Mouse (Mus musculus) hindbrain, embryonic 15.5 days (tissue): ENCODE results near the gene Tfap4. TPM values are rescaled to one million over a fixed set of nuclear protein-coding genes. Genes with fewer than 3 reads are reported as not detected.

ENCODE experiments used
- ATAC-seq: fragments of 200-750 bp; cut with Nextera tagmentation; 2 replicates; pipeline ENCODE4 v1.8.0; 2017; ENCODE audit warnings: low read depth, moderate number of reproducible peaks, moderate TSS enrichment; ENCODE audit not compliant: low FRiP score
- H3K27ac ChIP-seq: fragments of 300-500 bp; sonication (generic); replicated peaks from 2 replicates; pipeline ENCODE4 v1.5.1; 2015; ENCODE audit warnings: mild to moderate bottlenecking, inconsistent platforms
- H3K27me3 ChIP-seq: fragments of 300-500 bp; sonication (generic); 2 replicates; pipeline ENCODE4 v1.6.1; 2015; ENCODE audit warnings: control low read depth, inconsistent platforms
- H3K36me3 ChIP-seq: fragments of 300-500 bp; sonication (generic); 2 replicates; pipeline ENCODE4 v1.6.1; 2015; ENCODE audit warnings: control low read depth, inconsistent platforms
- H3K4me1 ChIP-seq: fragments of 300-500 bp; sonication (generic); replicated peaks from 2 replicates; pipeline ENCODE4 v1.6.1; 2015; ENCODE audit warnings: control low read depth, inconsistent platforms
- H3K4me2 ChIP-seq: fragments of 300-500 bp; sonication (generic); 2 replicates; pipeline ENCODE4 v1.6.1; 2015; ENCODE audit warnings: moderate library complexity, mild to moderate bottlenecking, inconsistent platforms
- H3K4me3 ChIP-seq: fragments of 300-500 bp; sonication (generic); 2 replicates; pipeline ENCODE4 v1.5.1; 2015; ENCODE audit warnings: mild to moderate bottlenecking, inconsistent platforms
- H3K9ac ChIP-seq: fragments of 300-500 bp; sonication (generic); 2 replicates; pipeline ENCODE4 v1.6.1; 2015; ENCODE audit warnings: inconsistent platforms
- H3K9me3 ChIP-seq: fragments of 300-500 bp; sonication (generic); 2 replicates; pipeline ENCODE4 v1.6.1; 2016; ENCODE audit warnings: control low read depth, inconsistent platforms
- WGBS: fragments of 180-500 bp; shearing (Covaris S2); methylation state at CpG from one replicate; pipeline ENCODE4 v1.1.7; 2015; 5-methylcytosine and 5-hydroxymethylcytosine counted together
- polyA plus RNA-seq: library from polyadenylated mRNA; unstranded; fragments of >200 nt; fragmentation: Nextera tagmentation; extraction: Ambion mirVana; gene quantifications from 2 replicates; pipeline ENCODE4 v1.2.1, GENCODE M21; 2015

Tfap4 gene
- polyA plus RNA-seq, 1 experiment from 2014 or later: 8.2 TPM

DNA sequence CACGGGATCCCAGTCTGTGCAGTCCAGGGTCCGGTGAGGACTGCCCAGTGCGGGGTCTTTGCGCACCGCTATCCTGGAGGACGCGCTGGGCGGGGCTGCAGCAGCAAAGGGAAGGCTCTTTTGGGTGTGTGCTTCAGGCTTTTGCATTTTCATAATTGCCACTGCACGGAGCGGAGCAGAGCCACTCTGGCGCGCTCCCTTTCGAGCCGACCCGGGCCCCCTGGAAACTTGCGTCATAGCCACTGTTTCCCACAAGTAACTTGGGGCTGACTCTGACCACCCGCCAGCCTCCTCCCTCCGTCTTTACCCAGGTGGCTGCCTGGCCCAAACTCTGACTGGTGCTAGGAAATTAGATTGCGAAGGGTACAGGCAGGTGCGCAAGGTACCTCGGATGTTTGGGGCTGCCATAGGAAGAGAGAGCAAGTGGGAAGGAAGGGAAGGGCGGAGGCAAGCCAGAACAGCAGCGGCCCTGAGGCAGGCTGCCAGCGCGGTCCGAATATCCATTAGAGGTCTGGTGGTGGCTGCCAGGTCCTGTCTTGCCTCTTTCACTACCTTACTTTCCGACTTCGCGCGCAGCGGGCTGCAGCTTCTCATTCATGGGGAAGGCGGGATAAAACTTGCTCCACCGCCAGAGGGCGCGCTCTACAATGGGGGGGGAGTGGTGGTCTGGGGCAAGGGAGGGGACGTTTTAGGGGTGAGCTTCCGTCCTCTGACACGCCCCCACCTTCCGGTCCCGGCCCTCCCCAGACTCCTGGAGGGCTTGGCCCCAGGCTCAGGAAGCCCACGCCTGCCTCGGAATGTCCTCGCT lies 695 bp upstream of the Tfap4 start:
- peak overlapping the region; percentile 85 for H3K4me2 ChIP-seq
- peak overlapping the region; percentile 58 for H3K4me3 ChIP-seq
- no peaks in the 10 kb centered on the region for H3K27me3 ChIP-seq
- peaks cover 25% of the 10 kb centered on the region for H3K4me1 ChIP-seq
- no peaks in the 10 kb centered on the region for H3K9me3 ChIP-seq
- peak; percentile 27 for ATAC-seq
- peak overlapping the region; percentile 90 for H3K27ac ChIP-seq
- under 1% methylated on average over 42 of the region's 43 CpGs for WGBS
- no peaks in the 10 kb centered on the region for H3K36me3 ChIP-seq
- H3K9ac ChIP-seq: peak overlapping the region; percentile 62

DNA sequence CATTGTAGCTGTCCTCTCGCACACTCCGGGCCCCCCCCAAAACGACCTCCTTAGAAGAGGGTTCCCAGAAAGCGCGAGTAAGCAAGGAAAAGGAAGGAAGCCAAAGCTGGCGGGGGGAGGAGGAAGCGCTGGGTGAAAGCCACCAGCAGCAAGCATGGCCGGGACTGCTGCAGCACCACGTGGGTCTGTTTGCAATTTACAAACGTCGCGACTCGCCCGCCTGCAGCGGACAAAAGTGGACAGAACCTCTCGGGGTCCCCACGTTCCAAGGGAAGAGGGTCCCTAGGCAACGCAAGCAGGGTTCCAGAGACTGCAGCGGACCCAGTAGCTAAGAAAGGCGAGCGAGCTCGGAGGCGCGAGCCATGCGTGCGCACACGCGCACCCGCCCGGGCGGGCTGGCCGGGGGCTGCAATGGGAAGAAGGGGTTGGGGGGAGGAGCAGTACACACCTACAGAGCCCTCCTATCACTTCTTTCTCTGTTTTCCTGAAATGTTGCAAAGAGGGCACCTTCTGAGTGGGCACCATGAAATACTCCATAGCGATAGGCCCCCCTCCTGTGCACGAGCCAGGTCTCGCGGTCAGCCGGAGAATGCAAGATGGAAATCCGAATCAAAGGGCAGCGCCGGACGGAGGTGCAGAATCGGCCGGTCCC lies 548 bp downstream of the Tfap4 start:
- Histone ChIP-seq H3K9ac (peak overlapping the region; percentile 62), H3K4me3 (peak overlapping the region; percentile 58), H3K27me3 (no peaks in the 10 kb centered on the region), H3K9me3 (no peaks in the 10 kb centered on the region), H3K36me3 (no peaks in the 10 kb centered on the region), H3K4me2 (peak overlapping the region; percentile 85), H3K4me1 (peaks cover 25% of the 10 kb centered on the region), H3K27ac (peak overlapping the region; percentile 90)
- WGBS: under 1% methylated on average over 41 of the region's 43 CpGs
- ATAC-seq: peak; percentile 58

DNA sequence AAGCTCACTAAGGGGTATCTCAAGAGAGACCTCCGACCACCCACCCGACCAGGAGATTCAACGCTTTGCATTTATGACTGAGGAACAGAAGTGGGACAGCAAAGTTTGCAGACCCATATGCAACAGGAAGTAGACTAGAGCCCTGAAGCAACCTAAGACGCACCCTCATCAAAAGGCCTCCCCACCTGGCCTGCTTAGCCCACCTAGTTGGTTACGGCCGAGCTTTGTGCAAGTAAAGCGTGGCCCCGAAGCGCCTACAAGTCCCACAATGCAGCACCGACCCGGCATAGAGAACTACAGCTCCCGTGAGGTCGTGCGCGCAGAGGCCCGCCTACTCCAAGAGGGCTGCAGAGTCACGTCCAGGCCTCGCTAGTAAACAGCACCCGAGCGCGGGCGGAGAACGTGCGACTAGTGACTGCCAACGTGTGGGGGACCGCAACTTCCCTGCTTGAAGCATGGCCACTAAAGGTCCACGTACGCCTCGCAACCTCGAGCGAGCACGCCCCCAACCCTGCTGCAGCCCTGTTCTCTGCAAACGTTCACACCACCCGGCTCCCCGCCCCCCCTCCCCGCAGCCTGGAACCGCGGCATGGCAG lies 1.2 kb downstream of the Tfap4 start:
- Histone ChIP-seq H3K36me3 (no peaks in the 10 kb centered on the region), H3K9ac (peak overlapping the region; percentile 62), H3K27ac (peak overlapping the region; percentile 90), H3K9me3 (no peaks in the 10 kb centered on the region), H3K4me2 (peak overlapping the region; percentile 85), H3K4me1 (peaks cover 26% of the 10 kb centered on the region), H3K27me3 (no peaks in the 10 kb centered on the region), H3K4me3 (peak overlapping the region; percentile 58)
- 0% methylated on average over 38 of the region's 38 CpGs for WGBS
- peak; percentile 89 for ATAC-seq

DNA sequence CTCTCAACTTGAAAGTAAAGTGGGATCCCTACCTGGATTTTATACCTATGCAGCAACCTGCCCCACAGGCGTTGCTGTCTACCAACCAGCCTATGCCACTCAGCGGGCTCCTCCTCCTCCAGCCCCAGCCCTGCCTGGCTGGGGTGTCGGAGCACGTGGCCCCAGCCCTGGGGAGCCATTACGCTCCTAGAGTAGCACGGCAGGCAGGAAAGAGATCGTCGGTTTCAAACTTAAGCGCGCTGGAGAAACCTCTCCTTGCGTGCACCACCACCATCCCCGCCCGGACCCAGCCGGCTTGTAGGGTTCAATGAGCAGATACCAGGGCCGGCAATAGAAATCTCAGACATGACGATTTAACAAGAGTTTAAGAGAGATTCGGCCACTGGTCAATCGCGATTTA lies 1.7 kb downstream of the Tfap4 start:
- Histone ChIP-seq H3K27ac (peak overlapping the region; percentile 90), H3K9ac (peak overlapping the region; percentile 62), H3K9me3 (no peaks in the 10 kb centered on the region), H3K4me2 (peak overlapping the region; percentile 85), H3K36me3 (no peaks in the 10 kb centered on the region), H3K4me3 (peak overlapping the region; percentile 58), H3K27me3 (no peaks in the 10 kb centered on the region), H3K4me1 (peaks cover 29% of the 10 kb centered on the region)
- 0% methylated on average over 19 of the region's 19 CpGs for WGBS
- peak; percentile 39 for ATAC-seq

DNA sequence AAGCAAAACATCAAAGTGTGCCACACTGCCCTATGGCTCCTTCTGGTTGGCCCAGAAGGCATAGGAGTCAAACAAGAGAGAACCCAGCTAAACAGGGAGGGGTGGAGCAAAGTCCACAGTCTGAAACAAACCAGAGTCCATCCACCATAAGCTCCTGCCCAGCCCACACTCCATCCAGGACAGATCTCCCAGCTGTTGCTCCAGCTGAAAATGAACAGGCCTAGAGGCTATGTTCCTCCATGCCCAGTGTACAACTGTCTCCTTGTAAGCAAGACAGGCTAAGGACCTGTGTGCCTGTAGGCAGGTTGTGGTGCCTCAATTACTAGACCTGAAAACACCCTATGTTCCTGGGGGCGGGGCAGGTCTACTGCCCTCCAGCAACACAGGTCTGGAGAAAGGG lies 2.6 kb downstream of the Tfap4 start:
- no peak for ATAC-seq
- peak overlapping the region; percentile 90 for H3K27ac ChIP-seq

DNA sequence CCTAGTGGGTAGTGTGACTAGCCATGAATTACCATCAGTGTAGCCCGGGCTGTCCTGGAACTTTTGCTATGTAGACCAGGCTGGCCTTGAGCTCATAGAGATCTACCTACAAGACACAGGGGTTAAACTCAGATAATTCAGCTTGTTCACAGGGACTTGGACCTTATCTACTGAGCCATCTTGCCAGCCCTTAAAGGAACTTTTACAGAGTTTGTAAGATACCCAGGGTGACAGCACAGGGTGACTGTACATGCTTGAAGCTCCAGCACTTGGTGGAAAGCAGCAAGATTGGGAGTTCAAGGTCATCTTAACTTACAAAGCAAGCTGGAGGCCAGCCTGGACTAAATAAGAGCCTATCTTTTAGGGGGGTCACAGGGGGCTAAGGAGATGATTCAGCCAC lies 4.1 kb downstream of the Tfap4 start:
- peaks cover 25% of the 10 kb centered on the region for H3K4me1 ChIP-seq
- 89% methylated on average over 1 of the region's 1 CpGs for WGBS

More for the DNA sequence above, 2.6 kb downstream of the Tfap4 start:
- Histone ChIP-seq H3K27me3 (no peaks in the 10 kb centered on the region), H3K9me3 (no peaks in the 10 kb centered on the region), H3K4me2 (peak overlapping the region; percentile 85), H3K4me3 (peak overlapping the region; percentile 58), H3K9ac (0 out of 2 replicates have a peak overlapping the region, but pooled peaks have one; percentile 62), H3K4me1 (peaks cover 29% of the 10 kb centered on the region), H3K36me3 (no peaks in the 10 kb centered on the region)
- WGBS: 89% methylated on average over 1 of the region's 1 CpGs

DNA sequence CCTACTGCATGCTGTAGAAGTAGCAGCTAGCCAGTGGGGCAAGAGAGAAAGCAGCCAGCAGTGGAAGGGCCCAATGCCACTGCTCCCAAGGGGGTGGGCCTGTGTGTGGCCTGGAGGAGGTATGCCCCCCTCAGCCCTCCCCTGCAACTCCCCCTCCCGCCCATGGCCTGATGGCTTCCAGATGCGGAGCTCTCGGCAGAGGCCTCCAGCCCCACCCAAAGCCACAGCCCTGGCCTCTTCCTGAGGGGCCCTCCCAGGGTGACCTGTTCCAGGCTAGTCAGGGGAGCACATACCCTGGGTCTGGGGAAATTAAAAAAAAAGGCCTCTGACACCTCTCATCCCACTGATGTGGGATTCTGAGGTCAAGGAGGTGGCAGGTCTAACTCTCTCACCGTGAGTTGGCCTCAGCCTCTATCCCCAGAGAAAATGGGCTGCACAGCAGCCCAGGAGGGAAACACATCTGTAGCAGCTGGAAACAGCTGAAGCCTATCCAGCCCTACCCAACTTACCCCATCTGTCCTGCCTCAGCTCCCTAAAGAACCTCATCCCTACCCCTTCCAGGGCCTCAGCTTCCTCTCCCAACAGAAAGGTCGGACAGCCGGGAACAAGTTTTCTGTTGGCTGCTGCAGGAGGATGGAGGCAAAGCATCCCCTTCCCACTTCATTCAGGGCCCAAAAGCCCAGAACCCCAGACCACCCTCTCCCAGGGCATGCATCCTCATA lies 6.7 kb downstream of the Tfap4 start:
- WGBS: 69% methylated on average over 6 of the region's 6 CpGs
- H3K4me1 ChIP-seq: peaks cover 20% of the 10 kb centered on the region
- no peak overlapping the region for H3K4me3 ChIP-seq
- H3K36me3 ChIP-seq: peaks cover 8% of the 10 kb centered on the region
- no peak for ATAC-seq
- H3K9ac ChIP-seq: no peak overlapping the region
- no peaks in the 10 kb centered on the region for H3K27me3 ChIP-seq
- H3K9me3 ChIP-seq: no peaks in the 10 kb centered on the region
- H3K27ac ChIP-seq: no peak overlapping the region
- H3K4me2 ChIP-seq: no peak overlapping the region

More for the DNA sequence above, 4.1 kb downstream of the Tfap4 start:
- H3K9ac ChIP-seq: no peak overlapping the region
- no peak overlapping the region for H3K4me2 ChIP-seq
- H3K27ac ChIP-seq: no peak overlapping the region
- H3K27me3 ChIP-seq: no peaks in the 10 kb centered on the region
- no peaks in the 10 kb centered on the region for H3K9me3 ChIP-seq
- H3K4me3 ChIP-seq: no peak overlapping the region
- ATAC-seq: no peak
- H3K36me3 ChIP-seq: no peaks in the 10 kb centered on the region

DNA sequence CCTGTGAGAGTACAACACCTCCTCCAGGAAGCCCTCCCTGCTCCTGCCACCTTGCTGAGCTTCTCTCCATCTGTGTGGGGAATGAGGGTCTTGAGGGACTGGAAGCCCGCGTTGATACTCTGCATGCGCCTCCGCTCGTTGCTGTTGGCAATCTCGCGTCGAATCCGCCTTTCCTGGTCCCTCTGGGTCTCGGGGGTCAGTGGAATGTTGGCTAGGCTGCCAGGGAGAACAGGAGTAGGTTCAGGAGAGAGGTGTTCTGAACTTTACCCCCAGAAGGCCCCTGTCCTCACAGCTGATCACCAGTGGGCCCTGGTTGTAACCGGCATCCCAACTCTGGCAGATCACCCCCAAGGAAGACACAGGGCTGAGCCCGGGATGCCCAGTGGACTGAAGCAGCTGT lies 7.8 kb downstream of the Tfap4 start:
- Histone ChIP-seq H3K36me3 (peaks cover 8% of the 10 kb centered on the region), H3K4me1 (peaks cover 9% of the 10 kb centered on the region), H3K4me2 (no peak overlapping the region), H3K27ac (no peak overlapping the region), H3K9me3 (no peaks in the 10 kb centered on the region), H3K4me3 (no peak overlapping the region), H3K27me3 (no peaks in the 10 kb centered on the region), H3K9ac (no peak overlapping the region)
- ATAC-seq: no peak
- WGBS: 89% methylated on average over 12 of the region's 12 CpGs

DNA sequence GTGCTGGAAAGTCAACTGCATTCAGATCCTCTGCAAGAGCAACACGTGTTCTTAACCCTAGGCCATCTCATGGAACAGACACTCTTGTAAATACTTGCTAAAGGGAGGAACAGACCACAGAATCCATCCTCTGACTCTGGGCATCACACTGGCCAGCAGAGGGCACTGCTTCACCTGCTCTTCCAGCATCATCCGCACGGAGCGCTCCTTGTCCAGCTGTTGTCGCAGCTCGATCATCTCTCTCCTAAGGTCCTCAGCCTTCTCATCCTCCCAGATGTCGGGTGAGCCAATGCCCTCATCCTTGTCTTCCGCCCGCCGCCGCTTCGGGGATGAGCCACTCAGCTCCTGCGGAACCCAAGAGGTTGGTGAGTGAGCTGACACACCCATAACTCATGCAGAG lies 8.6 kb downstream of the Tfap4 start:
- WGBS: 36% methylated on average over 13 of the region's 13 CpGs
- Histone ChIP-seq H3K27me3 (no peaks in the 10 kb centered on the region), H3K9ac (no peak overlapping the region), H3K27ac (no peak overlapping the region), H3K4me1 (0 out of 2 replicates have a peak, but pooled peaks cover 4% of the 10 kb centered on the region), H3K36me3 (peaks cover 9% of the 10 kb centered on the region), H3K4me3 (no peak overlapping the region), H3K4me2 (no peak overlapping the region), H3K9me3 (no peaks in the 10 kb centered on the region)
- peak; percentile 52 for ATAC-seq

DNA sequence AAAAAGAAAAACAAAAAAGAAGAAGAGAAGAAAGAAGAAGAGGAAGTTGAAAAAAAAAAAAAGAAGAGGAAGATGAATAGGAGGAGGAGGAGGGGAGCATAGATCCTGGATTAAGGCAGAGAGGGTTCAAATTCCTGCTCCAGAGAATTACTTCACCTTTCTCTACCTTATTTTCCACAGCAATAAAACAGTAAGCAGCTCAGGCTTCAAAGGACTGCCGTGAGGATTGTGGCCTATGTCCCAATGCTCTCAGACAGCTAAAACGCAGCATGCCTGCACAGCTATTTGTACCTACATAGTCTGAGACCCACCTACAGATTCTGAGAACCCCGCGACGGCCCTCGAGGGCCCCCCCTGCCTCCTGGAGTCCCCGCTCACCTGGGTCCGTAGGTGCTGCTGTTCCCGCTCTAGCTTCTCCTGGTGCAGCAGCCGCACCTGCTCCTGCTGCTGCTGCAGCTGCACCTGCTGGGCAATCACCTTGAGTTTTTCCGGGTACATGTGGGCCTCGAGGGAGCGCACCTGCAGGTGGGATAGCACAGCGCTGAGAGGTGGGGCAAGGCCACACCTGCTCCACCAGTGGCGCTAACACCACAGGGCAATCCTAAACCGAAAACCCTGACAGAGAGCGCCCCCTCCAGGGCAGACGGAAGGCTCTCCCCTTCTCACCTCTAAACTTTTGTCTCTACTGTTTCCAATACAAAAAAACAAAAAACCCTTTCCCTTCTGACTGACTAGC lies 10.5 kb downstream of the Tfap4 start:
- no peaks in the 10 kb centered on the region for H3K27me3 ChIP-seq
- 0 out of 2 replicates have a peak, but pooled peaks cover 4% of the 10 kb centered on the region for H3K4me1 ChIP-seq
- no peak for ATAC-seq
- no peaks in the 10 kb centered on the region for H3K9me3 ChIP-seq
- no peak overlapping the region for H3K4me3 ChIP-seq
- H3K27ac ChIP-seq: no peak overlapping the region
- WGBS: 91% methylated on average over 18 of the region's 18 CpGs
- no peak overlapping the region for H3K4me2 ChIP-seq
- no peak overlapping the region for H3K9ac ChIP-seq
- H3K36me3 ChIP-seq: peaks cover 21% of the 10 kb centered on the region

DNA sequence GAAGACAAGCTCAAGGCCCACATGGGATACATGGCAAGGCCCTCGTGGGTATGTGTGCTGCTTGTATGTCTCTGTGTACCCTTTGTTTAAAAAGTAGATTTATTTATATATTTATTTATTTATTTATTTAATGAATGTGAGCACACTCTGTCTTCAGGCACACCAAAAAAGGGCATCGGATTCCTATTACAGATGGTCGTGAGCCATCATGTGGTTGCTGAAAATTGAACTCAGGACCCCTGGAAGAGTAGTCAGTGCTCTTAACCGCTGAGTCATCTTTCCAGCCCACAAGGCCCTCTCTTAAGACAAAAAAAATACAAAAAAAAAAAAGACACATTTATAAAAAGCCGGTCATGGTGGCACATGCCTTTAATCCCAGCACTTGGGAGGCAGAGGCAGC lies 12.0 kb downstream of the Tfap4 start:
- H3K27ac ChIP-seq: no peak overlapping the region
- no peak overlapping the region for H3K4me2 ChIP-seq
- no peaks in the 10 kb centered on the region for H3K9me3 ChIP-seq
- H3K4me1 ChIP-seq: peaks cover under 1% of the 10 kb centered on the region; the same call in 1 of the 2 replicates
- H3K27me3 ChIP-seq: no peaks in the 10 kb centered on the region
- 93% methylated on average over 5 of the region's 5 CpGs for WGBS
- ATAC-seq: no peak
- no peak overlapping the region for H3K4me3 ChIP-seq
- H3K36me3 ChIP-seq: peaks cover 21% of the 10 kb centered on the region
- no peak overlapping the region for H3K9ac ChIP-seq
